Mouse (Mus musculus): ENCODE results near the gene Susd1. TPM values are rescaled to one million over a fixed set of nuclear protein-coding genes. Genes with fewer than 3 reads are reported as not detected.
A peak's percentile ranks its signal among the peaks of the same experiment; 100 is the strongest.

Gene Susd1
- polyA plus RNA-seq, 1 experiment from 2014 or later, result 6.3 TPM

GRCm38 (mm10) chr4:59371910-59372309 is 66.5 kb downstream of the Susd1 start:
- Histone ChIP-seq H3K27ac (no peak overlapping the region), H3K4me1 (replicated peaks; ENCODE audit: insufficient read depth, low read length) (no peaks in the 10 kb centered on the region), H3K9me3 (replicated peaks; ENCODE audit: low read length) (no peaks in the 10 kb centered on the region), H3K4me3 (replicated peaks; ENCODE audit: low read depth, low read length) (no peak overlapping the region), H3K36me3 (ENCODE audit: insufficient read depth, low read length) (no peaks in the 10 kb centered on the region), H3K9ac (ENCODE audit: low read depth, low read length) (no peak overlapping the region), H3K27me3 (ENCODE audit: insufficient read depth, low read length) (no peaks in the 10 kb centered on the region), H3K4me2 (ENCODE audit: low read length) (no peak overlapping the region)
- ATAC-seq (replicated peaks; ENCODE audit: low FRiP score, low read depth) (no peak), DNase-seq (ENCODE audit: low spot score) (no peak)
- TF ChIP-seq CTCF (IDR thresholded peaks at IDR 0.05; ENCODE audit: low read depth), result no peak
- WGBS, result 92% methylated on average over 5 of the region's 5 CpGs

GRCm38 (mm10) chr4:59369941-59370340 is 68.5 kb downstream of the Susd1 start:
- no peak overlapping the region for H3K4me2 ChIP-seq (ENCODE audit: low read length)
- no peak overlapping the region for H3K9ac ChIP-seq (ENCODE audit: low read depth, low read length)
- no peak for TF ChIP-seq CTCF (IDR thresholded peaks at IDR 0.05; ENCODE audit: low read depth)
- no peak overlapping the region for H3K4me3 ChIP-seq (replicated peaks; ENCODE audit: low read depth, low read length)
- H3K27ac ChIP-seq, result no peak overlapping the region
- H3K36me3 ChIP-seq (ENCODE audit: insufficient read depth, low read length), result no peaks in the 10 kb centered on the region
- H3K9me3 ChIP-seq (replicated peaks; ENCODE audit: low read length), result no peaks in the 10 kb centered on the region
- ATAC-seq (replicated peaks; ENCODE audit: low FRiP score, low read depth) (no peak), DNase-seq (ENCODE audit: low spot score) (no peak)
- 97% methylated on average over 2 of the region's 2 CpGs for WGBS
- H3K27me3 ChIP-seq (ENCODE audit: insufficient read depth, low read length), result no peaks in the 10 kb centered on the region
- 0 out of 2 replicates have a peak, but pooled peaks cover under 1% of the 10 kb centered on the region for H3K4me1 ChIP-seq (replicated peaks; ENCODE audit: insufficient read depth, low read length)

GRCm38 (mm10) chr4:59368118-59368517 is 70.3 kb downstream of the Susd1 start:
- TF ChIP-seq CTCF (IDR thresholded peaks at IDR 0.05; ENCODE audit: low read depth), result no peak
- 81% methylated on average over 9 of the region's 9 CpGs for WGBS
- no peak for ATAC-seq (replicated peaks; ENCODE audit: low FRiP score, low read depth)

GRCm38 (mm10) chr4:59366206-59366605 is 72.2 kb downstream of the Susd1 start:
- no peak overlapping the region for H3K4me3 ChIP-seq (replicated peaks; ENCODE audit: low read depth, low read length)
- H3K9ac ChIP-seq (ENCODE audit: low read depth, low read length), result no peak overlapping the region
- H3K27ac ChIP-seq, result no peak overlapping the region
- ATAC-seq (replicated peaks; ENCODE audit: low FRiP score, low read depth) (no peak), DNase-seq (ENCODE audit: low spot score) (no peak)
- H3K27me3 ChIP-seq (ENCODE audit: insufficient read depth, low read length), result no peaks in the 10 kb centered on the region
- no peak overlapping the region for H3K4me2 ChIP-seq (ENCODE audit: low read length)
- H3K9me3 ChIP-seq (replicated peaks; ENCODE audit: low read length), result no peaks in the 10 kb centered on the region
- no peak for TF ChIP-seq CTCF (IDR thresholded peaks at IDR 0.05; ENCODE audit: low read depth)
- H3K36me3 ChIP-seq (ENCODE audit: insufficient read depth, low read length), result no peaks in the 10 kb centered on the region
- WGBS, result 91% methylated on average over 9 of the region's 9 CpGs
- H3K4me1 ChIP-seq (replicated peaks; ENCODE audit: insufficient read depth, low read length), result peaks cover 13% of the 10 kb centered on the region; the same call in 1 of the 2 replicates

More at GRCm38 (mm10) chr4:59368118-59368517, 70.3 kb downstream of the Susd1 start:
- Histone ChIP-seq H3K4me3 (replicated peaks; ENCODE audit: low read depth, low read length) (no peak overlapping the region), H3K27ac (no peak overlapping the region), H3K4me2 (ENCODE audit: low read length) (no peak overlapping the region), H3K4me1 (replicated peaks; ENCODE audit: insufficient read depth, low read length) (peaks cover 13% of the 10 kb centered on the region; the same call in 1 of the 2 replicates), H3K9me3 (replicated peaks; ENCODE audit: low read length) (no peaks in the 10 kb centered on the region), H3K36me3 (ENCODE audit: insufficient read depth, low read length) (no peaks in the 10 kb centered on the region), H3K27me3 (ENCODE audit: insufficient read depth, low read length) (no peaks in the 10 kb centered on the region), H3K9ac (ENCODE audit: low read depth, low read length) (no peak overlapping the region)
- DNase-seq (ENCODE audit: low spot score), result no peak

DNA sequence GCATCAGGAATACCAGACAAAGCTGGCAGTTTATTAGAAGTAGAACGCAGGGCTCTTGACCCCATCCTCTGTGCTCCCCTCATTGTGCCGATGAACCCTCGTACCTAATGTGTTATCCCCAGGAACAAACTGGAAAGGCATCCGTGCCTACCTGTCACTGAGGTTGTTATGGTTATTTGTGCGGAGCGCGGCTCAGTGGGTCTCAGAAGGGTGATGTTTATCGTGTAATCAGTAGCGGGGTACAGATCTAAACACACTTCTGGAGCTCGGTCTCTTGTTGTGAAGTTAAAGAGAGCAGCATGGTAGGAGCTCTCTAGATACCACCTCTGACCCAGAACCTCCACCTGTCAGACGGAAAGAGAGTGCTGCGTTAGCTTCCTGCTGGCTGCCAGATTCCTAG is 72.9 kb downstream of the Susd1 start:
- Histone ChIP-seq H3K9me3 (replicated peaks; ENCODE audit: low read length) (no peaks in the 10 kb centered on the region), H3K9ac (ENCODE audit: low read depth, low read length) (no peak overlapping the region), H3K4me3 (replicated peaks; ENCODE audit: low read depth, low read length) (no peak overlapping the region), H3K27ac (no peak overlapping the region), H3K4me1 (replicated peaks; ENCODE audit: insufficient read depth, low read length) (peaks cover 13% of the 10 kb centered on the region; the same call in 1 of the 2 replicates), H3K4me2 (ENCODE audit: low read length) (no peak overlapping the region), H3K27me3 (ENCODE audit: insufficient read depth, low read length) (no peaks in the 10 kb centered on the region), H3K36me3 (ENCODE audit: insufficient read depth, low read length) (no peaks in the 10 kb centered on the region)
- no peak for TF ChIP-seq CTCF (IDR thresholded peaks at IDR 0.05; ENCODE audit: low read depth)
- DNase-seq (ENCODE audit: low spot score) (no peak), ATAC-seq (replicated peaks; ENCODE audit: low FRiP score, low read depth) (no peak)
- WGBS, result 86% methylated on average over 12 of the region's 12 CpGs

DNA sequence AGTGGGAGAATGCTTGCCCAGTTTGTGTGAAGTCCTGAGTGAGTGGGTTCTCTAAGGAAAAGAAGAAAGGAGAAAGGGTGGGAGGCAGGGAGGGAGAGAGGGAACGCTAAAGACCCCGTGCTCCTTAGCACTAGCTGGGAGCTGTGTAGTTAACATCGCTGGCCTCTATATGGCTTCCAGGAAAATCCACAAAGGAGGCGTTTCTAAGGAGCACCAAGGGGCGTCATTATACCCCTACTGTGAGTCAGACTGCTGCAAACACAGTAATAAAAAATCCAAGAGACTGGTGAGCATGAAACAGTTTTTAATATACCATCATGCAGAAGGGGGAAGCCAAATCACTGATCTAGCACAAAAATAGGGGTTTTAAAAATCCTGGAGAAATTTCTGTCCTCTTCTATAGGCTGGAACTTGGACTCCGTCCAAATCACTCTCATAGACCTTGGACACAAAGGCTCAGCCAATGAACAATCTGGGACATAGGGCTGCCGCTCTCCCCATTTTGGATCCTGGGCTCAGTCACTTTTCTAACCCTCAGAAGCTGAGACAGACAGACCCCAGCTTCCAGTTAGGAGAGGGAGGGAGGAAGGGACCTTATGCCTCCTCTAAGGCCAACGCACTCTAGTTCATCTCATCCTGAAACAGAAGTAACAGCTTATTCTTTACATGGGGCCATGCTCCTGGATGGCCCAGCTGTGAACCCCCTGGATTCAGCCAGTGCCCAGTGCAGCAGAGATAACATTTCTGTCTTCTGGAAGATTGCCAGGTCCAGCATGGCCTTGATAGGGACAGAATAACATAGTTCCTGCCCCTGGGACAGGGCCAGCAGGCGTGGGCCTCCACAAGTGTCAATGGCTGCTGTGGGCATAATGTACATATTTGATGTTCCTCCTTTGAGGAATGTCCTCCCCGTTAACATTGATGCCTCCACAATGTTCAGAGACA is 73.9 kb downstream of the Susd1 start:
- peaks cover 13% of the 10 kb centered on the region; the same call in 1 of the 2 replicates for H3K4me1 ChIP-seq (replicated peaks; ENCODE audit: insufficient read depth, low read length)
- H3K27ac ChIP-seq, result 0 out of 2 replicates have a peak overlapping the region, but pooled peaks have one; percentile 34
- no peak overlapping the region for H3K9ac ChIP-seq (ENCODE audit: low read depth, low read length)
- TF ChIP-seq CTCF (IDR thresholded peaks at IDR 0.05; ENCODE audit: low read depth), result no peak
- H3K9me3 ChIP-seq (replicated peaks; ENCODE audit: low read length), result no peaks in the 10 kb centered on the region
- no peaks in the 10 kb centered on the region for H3K27me3 ChIP-seq (ENCODE audit: insufficient read depth, low read length)
- DNase-seq (ENCODE audit: low spot score) (no peak), ATAC-seq (replicated peaks; ENCODE audit: low FRiP score, low read depth) (no peak)
- H3K4me3 ChIP-seq (replicated peaks; ENCODE audit: low read depth, low read length), result no peak overlapping the region
- WGBS, result 44% methylated on average over 10 of the region's 10 CpGs
- H3K4me2 ChIP-seq (ENCODE audit: low read length), result no peak overlapping the region
- H3K36me3 ChIP-seq (ENCODE audit: insufficient read depth, low read length), result no peaks in the 10 kb centered on the region
